Mouse (Mus musculus) sigmoid colon, adult 10 weeks (tissue): ENCODE data around the gene Olfr921. TPM values are rescaled to one million over a fixed set of nuclear protein-coding genes. Genes with fewer than 3 reads are reported as not detected.

Experiments used
- polyA plus RNA-seq: library from polyadenylated mRNA; stranded (reverse); fragments of 350-450 nt; fragmentation: Illumina TruSeq; extraction: RNeasy Lipid Tissue Mini Kit (QIAGEN cat#74804); gene quantifications from one replicate; pipeline ENCODE4 v1.2.3, GENCODE M21; 2014; ENCODE audit warnings: low read depth, low replicate concordance

Olfr921 gene
- not detected for polyA plus RNA-seq

DNA sequence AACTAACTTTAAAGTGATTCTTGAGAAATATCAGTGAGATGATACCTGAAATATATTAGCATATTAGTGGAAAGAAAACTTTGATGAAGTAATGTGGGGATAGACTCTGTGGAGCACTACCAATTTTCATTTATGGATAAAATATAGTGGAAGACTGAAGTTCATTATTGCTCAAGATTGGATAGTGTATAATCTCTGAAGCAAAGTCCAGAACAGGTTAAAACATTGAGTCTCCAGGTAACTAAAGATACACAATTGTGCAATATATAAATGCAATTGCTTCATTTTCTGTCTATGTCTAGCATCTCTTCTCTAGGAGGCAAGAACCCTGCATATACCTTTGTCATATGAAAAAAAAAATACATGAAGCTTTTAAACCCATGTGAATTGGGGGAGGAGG is at the start of gene Olfr921:
Gene Olfr921 (plus strand): TSS at position 301 of the 400 bp plus-strand sequence.

GRCm38 (mm10) chr9:38751999-38752398 is 20.9 kb upstream of the Olfr921 start, which contains the start of gene Olfr920:
Olfr920 (plus strand) TSS chr9:38752299.

GRCm38 (mm10) chr9:38814314-38814713 is 41.4 kb downstream of the Olfr921 start, which contains the start of gene Olfr922:
Olfr922 (plus strand) TSS chr9:38814614.

GRCm38 (mm10) chr9:38826245-38826644 is 53.4 kb downstream of the Olfr921 start, which contains the start of gene Olfr923:
Olfr923 (plus strand) TSS chr9:38826545.

Other genes starting within 250 kb of the Olfr921 start
- not detected for gene Olfr910, start 235.2 kb upstream of the Olfr921 start, polyA plus RNA-seq
- not detected for gene Olfr912, start 192.9 kb upstream of the Olfr921 start, polyA plus RNA-seq
- not detected for gene Olfr913, start 180.3 kb upstream of the Olfr921 start, polyA plus RNA-seq
- not detected for gene Olfr914, start 168.0 kb upstream of the Olfr921 start, polyA plus RNA-seq
- gene Olfr916, start 113.2 kb upstream of the Olfr921 start, polyA plus RNA-seq = not detected
- gene Olfr917, start 107.2 kb upstream of the Olfr921 start, polyA plus RNA-seq = not detected
- not detected for gene Olfr918, start 98.5 kb upstream of the Olfr921 start, polyA plus RNA-seq
- gene Olfr919, start 69.4 kb upstream of the Olfr921 start, polyA plus RNA-seq = not detected
- 128 TPM for gene Vwa5a, start 54.8 kb upstream of the Olfr921 start, polyA plus RNA-seq
- 2.1 TPM for gene Olfr920, start 20.8 kb upstream of the Olfr921 start, polyA plus RNA-seq
- not detected for gene Olfr922, start 41.5 kb downstream of the Olfr921 start, polyA plus RNA-seq
- not detected for gene Olfr923, start 53.5 kb downstream of the Olfr921 start, polyA plus RNA-seq
- not detected for gene Olfr924, start 71.4 kb downstream of the Olfr921 start, polyA plus RNA-seq
- gene Olfr26, start 82.0 kb downstream of the Olfr921 start, polyA plus RNA-seq = not detected
- gene Olfr926, start 104.1 kb downstream of the Olfr921 start, polyA plus RNA-seq = not detected
- not detected for gene Olfr930, start 156.7 kb downstream of the Olfr921 start, polyA plus RNA-seq
- gene Olfr933, start 199.2 kb downstream of the Olfr921 start, polyA plus RNA-seq = not detected
- not detected for gene Olfr934, start 215.2 kb downstream of the Olfr921 start, polyA plus RNA-seq
- not detected for gene Olfr935, start 226.6 kb downstream of the Olfr921 start, polyA plus RNA-seq